Mouse (Mus musculus) frontal cortex, adult 2 months (tissue): ENCODE results near the gene Myom1. TPM values are rescaled to one million over a fixed set of nuclear protein-coding genes. Genes with fewer than 3 reads are reported as not detected.

Experiments
- DNase-seq, 2 experiments: peaks; one replicate each; pipeline ENCODE4 v3.0.0; 2022; ENCODE audit warnings: low spot score in 1 of 2; ENCODE audit errors: extremely low spot score in 1 of 2
- polyA plus RNA-seq: library from polyadenylated mRNA; depleted of rRNA; stranded (reverse); fragments of >200 nt; gene quantifications from 2 replicates; pipeline ENCODE4 v1.2.3, GENCODE M21; 2012

Myom1 gene
- polyA plus RNA-seq, 1 experiment, result 2.8 TPM

DNA sequence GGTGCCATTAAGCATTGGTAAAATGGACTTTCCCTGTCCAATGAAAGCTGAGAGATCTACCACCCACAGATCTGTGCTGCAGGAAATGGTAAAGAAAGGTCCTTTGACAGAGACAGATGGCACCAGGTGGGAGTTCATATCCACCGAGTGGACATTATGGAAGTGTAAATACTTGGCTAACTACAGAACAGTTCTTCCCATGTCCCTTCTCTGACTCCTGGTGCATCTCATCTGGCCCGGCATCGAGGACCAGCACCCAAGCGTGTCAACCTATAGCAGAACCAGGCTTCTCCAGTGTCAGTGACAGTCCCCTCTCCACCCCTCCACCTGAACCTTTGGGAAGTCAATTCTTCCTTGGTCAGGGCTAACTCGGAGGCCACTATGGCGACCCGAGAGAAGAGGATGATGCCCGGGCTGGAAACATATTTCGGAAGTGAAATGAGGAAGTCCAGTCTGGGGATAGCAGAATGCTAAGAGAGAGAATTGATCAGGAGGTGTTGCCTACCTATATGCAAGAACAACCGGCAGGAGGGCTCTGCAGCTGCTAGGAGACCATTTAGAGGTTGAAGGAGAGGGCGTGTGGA is 130.5 kb downstream of the Myom1 start:
- DNase-seq, result no peak

DNA sequence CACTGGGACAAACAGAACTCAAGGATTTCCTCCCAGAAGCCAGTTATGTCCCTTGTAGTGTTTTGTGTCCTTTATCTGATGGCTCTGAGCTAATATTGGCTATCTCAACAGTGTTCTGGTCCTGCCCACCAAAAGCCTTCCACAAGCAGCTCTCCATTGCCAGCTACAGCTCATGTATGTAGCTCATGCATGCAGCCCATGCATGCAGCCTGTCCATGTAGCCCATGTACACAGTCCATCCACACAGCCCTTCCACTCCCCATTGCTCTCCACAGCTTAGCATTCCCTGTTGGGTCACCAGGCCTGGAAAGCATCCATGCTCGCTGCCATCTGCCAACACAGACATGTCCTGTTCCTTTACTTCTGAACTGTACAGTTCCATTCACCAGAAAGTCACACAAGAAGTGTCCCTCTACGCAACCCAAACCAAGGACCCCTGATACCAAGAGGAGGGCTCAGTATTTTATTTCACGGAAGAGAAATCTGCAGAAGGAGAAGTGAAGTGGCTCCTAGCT is 132.1 kb downstream of the Myom1 start:
- no peak for DNase-seq

DNA sequence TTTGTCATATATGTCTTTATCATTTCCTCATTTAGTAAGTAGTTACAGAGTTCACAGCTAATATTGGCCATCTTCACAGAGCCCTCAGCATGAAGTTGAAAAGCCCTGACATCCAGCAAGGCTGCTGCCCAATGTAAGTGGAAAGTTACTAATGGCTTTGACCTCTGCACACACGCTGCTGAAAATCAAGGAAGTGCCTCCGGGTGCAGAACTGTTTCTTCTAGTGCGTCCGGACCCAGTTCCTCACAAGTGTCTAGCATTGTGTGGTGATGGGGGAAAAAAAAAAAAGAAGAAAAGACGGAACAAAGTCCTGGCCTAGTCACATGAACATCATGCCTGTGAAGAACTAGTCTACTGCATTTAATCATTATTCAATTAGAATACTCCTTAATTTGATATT is 132.7 kb downstream of the Myom1 start:
- no peak for DNase-seq

DNA sequence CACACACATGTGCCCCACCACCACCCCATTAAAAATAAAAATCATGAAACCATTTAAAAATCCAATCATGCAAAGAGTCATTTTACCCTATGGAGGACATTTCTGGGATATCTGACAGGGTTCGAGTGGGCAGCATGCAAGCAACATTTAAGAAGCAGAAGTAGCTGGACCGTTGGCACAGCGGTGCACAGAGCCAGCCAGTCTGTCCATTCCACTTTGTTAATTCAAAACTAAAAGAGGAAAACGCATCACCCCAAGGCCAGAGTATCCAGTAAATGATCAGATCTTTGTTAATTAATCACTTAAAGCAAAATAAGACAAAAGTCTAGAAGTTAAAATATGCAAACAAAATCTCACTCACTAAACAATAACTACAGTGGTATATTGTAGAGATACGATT is 133.4 kb downstream of the Myom1 start:
- DNase-seq, result no peak

DNA sequence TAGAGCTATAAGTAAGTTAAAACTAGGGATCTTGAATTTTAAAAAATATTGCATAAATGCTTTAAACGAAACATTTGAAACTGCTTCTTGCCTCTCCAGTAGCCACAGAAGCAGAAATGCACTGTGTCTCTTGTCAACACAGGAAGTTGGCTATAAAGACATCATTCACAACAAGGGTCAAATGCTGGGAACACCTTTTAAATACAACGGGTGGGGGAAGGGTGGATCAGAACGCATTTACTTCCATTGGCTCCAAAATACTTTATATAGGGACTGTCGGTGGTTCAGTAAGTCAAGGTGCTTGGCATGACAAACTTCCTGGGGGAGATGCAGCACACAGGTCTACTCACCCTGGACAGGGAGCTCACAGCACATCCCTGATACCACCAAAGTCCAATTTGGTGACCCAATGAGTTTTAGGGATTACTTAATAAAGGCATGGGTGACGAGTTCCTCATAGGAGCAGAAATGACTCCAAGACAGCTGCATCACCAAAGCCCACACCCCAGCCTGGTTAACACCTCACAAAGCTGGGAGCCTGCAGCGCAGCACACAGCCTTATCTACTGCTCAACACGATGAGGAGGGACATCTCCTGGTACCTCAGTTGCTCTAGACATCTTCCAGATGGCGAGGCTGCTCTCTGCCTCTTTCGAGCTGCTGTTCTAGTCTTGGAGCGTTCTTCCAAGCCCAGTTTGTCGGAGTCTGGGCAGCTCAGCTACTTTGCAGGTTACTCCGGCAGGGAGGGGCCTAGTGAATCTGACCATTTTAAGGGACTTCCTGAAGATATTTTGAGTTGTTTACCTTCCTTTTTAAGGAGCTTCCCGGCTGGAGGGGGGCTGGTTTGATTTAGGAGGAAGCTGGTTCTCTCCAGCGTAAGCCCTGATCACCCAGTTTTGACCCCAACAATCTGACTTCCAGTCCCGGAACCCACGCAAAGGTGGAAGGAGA is 134.2 kb downstream of the Myom1 start:
- no peak for DNase-seq

DNA sequence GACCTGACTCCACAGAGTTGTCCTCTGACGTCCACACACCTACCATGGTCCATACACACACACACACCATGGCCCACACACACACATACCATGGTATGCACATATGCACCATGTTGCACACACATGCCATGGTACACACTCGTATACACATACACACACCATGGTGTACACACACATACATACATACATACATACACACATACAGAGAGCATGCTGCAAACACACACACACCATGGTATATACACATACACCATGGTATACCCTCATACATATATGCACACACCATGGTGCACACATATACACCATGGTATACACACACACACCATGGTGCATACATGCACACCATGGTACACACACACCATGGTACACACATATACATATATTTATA is 134.9 kb downstream of the Myom1 start:
- no peak for DNase-seq

DNA sequence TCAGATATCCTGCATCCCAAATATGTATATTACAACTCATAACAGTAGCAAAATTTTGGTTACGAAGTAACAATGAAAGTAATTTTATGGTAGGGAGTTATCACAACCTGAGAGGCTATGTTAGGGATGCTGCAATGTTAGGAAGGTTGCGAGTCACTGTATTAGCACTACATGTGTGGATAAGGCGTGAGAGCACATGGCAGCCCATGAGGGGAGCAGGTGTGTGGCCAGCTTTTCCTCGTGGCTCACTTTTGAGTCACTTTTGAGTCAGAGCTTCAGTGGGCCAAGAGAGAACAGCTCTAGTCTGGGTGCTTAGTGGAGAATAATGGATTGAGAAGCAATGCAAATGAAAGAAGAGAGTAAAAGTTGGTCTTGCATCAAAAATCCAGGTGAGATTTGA is 139.6 kb downstream of the Myom1 start:
- no peak for DNase-seq

DNA sequence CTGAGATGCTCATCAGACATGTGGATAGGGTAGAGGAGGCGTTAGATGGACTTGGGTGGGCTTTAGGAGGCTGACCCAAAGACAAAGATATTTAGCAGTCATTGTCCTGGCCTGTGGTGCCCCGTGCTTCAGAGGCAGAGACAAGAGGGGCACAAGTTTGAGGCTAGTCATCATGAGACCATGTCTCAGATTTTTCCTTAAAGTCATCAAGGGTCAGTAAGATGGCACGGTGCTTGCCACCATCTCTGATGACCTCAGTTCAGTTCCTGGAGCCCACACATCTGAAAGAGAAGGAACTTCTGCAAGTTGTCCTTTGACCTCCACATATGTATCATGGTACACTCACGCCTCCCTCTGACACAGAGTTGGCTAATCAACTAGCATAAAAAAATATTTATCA is 140.7 kb downstream of the Myom1 start:
- no peak for DNase-seq

DNA sequence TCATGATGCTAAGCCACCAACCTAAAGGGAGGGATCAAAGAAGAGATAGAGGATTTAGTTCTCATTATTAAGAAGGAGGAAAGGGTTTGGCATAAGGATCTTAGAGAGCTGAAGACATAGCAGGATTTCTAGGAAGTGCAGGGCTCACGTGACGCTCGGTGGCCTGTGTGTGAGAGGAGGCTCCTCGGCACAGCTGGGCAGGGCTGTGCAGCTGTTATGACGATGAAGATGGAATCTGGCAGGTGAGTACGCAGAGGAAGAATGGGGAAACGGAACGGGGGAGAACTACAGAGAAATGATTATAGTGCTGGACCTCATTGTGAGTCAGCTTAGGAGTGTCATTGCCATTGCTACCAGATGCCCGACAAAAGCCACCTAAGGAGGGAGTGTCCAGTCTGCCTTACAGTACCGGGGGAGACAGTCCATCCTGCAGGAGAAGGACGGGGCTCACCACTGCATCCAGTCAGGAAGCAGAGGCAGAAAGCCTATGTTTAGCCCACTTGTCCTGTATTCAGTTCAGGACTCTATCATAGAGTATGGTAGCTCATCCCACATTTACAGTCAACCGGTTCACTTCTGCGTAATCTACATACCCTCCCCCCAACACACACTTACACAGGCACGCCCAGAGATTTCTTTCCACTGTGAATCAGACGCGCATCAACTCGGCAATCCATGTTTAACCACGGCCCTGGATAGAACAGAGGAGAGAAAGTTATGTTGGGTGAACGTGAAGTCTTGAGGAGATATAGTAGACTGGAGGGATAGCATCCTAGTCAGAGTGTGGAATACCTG is 142.1 kb downstream of the Myom1 start:
- DNase-seq, result no peak

DNA sequence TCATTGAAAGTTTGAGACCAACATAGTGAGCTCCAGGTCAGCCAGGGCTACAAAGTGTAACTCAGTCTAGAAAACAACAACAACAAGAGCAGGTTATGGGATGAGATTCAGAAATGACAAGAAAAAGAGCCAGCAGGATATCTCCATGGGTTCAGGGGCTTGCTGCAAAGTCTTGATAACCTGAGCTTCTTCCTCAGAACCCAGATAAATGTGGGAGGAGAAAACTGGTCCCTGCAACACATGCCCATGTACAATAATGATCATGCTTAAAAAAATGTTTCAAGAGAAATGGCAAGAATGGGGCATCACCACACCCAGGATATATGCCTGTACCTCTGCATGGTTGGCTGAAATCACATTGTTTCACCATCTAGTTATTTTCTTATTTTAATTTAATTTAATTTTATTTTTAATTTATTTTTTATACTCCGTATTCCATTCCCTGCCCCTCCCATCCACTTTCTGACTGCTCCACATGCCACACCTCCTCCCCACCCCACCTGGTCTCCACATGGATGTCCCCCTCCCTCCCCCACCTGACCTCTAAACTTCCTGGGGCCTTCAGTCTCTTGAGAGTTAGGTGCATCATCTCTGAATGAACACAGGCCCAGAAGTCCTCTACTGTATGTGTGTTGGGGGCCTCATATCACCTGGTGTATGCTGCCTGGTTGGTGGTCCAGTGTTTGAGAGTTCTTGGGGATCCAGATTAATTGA is 143.0 kb downstream of the Myom1 start:
- DNase-seq, result no peak

DNA sequence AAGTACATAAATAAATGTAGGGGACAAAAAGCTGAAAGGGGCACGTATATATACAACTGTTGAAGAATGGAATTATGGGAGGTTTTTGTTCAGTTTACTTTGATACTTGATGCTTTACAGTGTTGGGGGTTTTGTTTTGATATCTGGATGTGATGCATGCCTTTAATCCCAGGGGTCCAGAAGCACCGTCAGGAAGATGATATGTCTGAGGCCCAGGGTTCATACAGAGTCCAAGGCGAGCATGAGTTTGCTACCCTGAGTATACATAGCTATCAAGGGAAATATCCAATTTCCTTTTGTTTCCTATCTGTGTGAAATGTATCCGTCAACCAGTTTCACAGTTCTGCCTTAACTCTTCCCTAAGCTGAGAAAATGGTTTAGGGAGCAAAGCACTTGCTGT is 150.9 kb downstream of the Myom1 start:
- DNase-seq, result no peak

DNA sequence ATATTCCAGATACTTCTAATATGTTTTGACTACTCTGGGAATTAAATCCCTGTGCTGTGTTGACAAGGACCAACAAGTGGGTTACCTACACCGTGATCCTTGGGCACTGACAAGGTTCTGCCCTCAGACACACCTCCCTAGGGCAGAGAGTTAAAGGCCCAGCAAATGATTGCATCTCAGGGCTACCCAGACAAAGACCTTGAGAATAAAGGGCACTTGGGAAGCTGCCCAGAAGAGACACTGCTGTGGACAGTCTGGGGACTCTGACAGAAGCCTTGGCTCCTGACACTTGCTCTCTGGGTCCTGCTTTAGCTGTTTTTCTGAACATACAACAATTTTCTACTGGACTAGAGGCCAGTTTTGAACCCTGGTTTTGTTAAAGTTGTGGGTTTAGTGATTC is 152.8 kb downstream of the Myom1 start:
- DNase-seq, result no peak

DNA sequence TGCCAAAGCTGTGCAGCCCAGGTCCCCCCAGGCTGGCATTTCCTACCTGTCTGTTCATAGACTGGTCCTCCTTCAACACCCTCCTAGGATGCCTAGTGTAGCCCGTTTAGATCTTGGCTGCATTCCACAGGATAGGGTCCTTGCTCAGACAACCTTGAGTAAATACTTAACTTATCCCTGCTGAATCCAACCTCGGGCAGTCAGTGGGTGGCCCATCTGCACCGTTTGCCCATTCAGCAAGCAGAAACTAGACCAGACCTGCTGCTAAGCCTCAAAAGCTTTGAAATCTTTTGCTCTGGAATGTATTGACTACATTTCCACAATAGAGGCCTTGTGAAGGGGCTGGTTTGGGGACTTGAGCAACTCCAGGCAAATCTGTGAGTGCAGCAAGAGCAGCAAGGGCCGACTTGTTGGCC is 156.7 kb downstream of the Myom1 start:
- DNase-seq, result no peak

DNA sequence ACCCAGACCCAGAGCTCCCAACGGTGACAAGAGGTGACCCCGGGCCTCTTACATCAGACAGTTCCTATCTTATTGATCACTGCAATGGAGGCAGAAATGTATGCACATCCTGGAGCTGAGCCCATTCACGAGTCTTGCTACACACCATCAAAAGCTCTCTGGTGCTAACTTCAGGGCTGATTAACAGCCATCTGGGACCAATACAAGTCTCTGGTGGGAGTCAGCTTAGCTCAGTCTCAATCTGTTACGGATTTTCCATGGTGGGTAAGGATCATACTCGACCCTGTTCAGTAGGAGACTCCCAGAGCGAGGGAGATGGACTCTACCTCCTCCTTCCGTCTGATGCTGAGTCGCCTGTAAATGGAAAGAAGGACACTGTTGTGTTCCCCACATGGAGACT is 157.3 kb downstream of the Myom1 start:
- DNase-seq, result no peak

DNA sequence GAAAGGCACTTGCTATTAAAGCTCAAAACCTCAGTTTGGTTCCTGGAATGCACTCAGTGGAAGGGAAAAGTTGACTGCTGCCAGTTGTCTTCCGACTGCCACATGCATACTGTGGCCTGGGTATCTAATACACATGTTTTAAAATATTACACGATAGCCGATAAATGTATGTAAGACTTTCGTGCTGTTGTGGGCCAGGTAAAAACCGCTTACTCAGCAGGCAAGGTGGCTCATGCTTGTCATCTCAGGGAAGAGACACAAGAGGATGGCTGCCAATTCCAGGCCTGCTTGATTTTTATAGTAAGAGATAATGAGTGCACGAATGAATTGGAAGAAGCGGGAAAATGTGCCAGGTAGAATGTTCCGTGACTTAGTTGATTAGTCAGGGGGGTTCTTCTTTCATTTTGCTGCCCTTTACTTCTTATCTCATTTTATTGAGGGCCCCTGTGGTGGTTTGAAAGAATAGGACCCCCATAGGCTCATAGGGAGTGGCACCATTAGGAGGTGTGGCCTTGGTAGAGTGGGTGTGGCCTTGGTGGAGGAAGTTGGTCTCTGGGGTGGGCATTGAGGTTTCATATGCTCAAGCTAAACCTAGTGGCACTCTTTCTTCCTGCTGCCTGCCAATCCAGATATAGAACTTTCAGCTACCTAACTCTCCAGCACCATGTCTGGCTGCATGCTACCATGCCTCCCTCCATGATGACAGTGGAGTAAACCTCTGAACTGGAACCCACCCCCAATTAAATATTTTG is 158.0 kb downstream of the Myom1 start:
- DNase-seq, result no peak

DNA sequence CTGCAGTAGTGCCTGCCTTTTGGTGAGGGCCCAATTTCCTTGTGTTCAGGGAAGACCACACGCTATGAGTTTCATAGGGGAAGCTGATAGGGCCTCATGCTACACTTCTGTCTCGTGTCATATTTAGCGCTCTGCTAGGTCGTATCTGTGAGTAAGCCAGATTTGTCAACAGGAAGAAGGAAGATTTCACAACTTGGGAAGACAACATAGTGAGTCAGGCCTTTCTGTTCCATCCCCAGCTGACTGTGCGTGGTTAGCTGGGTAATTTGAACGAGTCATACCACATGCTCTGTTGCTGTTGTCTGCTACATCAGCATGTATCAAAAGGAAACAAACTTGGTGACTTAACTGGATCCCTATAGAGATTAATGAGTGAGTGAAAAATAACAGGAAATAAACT is 162.6 kb downstream of the Myom1 start:
- peak; percentile 34 to 57 for DNase-seq

DNA sequence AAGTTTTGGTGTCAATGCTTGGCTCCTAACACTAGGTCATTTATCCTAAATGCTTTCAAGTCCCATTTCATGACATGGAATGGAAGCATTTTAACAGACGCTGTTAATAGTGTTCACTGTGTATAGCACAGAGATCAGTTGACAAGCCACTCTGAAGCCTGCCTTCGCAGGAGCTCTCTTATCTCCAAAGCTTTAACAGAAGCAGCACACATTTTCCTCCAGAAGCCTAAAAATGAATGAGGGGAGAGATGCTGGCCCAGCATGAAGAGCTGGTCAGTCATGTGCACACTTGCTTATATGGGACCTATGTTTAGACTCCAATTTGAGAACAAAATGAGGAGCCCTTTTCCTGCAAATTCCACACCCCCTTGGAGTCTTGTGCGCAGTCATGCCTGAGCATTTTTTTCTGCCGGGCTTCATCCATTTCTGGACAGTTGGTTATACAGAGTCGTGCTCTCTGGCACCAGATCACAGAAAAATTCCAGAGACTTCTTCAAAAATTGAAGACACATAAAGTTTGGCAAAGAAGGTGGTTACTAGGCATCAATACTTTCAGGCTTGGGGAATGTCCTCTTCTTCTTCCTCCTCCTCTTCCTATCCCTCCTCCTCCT is 165.9 kb downstream of the Myom1 start:
- no peak for DNase-seq

DNA sequence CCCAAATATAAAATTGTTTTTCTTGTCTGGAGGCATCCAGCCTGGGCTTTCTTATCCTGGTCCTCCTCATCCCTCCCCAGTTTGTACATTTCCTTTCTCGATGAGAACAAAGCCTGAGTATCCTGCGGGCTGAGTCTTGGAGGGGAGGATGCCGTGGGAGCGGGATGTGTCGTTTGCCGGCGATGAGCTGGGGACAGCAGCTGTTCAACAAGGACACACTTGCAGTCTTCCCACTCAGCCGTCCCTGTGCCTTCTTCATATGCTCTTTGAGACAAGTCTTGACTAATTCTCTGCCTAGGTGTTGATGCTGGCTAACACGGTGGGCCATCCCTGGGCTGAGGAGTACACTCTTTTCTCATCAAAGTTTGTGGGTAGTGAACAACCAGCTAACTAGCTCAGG is 166.4 kb downstream of the Myom1 start:
- DNase-seq, result peak; percentile 28 to 62

DNA sequence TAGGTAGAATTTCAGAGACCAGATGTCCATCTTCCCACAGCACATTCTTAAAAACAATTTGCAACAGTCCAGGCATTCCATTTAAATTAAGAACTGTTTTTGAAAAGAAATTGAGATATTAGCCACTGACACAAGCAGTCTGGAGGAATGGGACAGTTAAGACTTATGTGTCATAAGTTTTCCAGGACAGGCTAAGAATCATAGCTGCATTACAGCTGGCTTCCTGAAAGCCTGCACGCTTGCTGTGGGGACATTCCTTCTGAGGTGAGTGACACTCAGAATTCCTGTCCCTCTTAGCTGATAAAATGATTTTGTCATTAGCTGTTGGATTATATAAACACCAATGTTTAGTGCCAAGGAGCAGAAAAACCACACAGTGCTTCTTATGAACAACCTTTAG is 167.2 kb downstream of the Myom1 start:
- no peak for DNase-seq
